Mouse (Mus musculus): Measurements from ENCODE around the gene Grin3b. TPM values are rescaled to one million over a fixed set of nuclear protein-coding genes. Genes with fewer than 3 reads are reported as not detected.
"Not testable (repeated sequence)": the region's sequence is repeated elsewhere in the genome, so short reads cannot be mapped to it uniquely, and the experiment has no call there.

Grin3b gene
- total RNA-seq, 1 experiment from 2014 or later, result not detected

- ATAC-seq (replicated peaks in 1 of 2; ENCODE audit: insufficient read depth in 1 of 2, low FRiP score in 2 of 2, low TSS enrichment in 1 of 2, low read depth in 1 of 2, poor library complexity in 2 of 2, severe bottlenecking in 2 of 2), result peak; percentile 67 to 77
These were observed 12.2 kb upstream of the Grin3b start for GRCm38 (mm10) chr10:79958140-79958816.

DNA sequence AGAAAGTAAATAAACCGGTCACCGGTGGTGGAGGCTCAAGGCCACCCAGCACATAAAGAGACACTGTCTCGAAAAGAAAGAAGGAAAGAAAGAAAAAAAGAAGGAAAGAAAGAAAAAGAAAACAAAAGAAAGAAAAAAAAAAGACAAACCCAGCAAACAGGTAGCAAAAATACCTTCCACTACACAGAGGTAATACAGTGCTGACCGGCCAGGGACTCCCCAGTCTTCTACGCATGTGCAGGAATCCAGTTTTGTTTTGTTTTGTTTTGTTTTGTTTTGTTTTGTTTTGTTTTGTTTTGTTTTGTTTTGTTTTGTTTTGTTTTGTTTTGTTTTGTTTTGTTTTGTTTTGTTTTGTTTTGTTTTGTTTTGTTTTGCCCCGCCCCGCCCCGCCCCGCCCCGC, 11.1 kb upstream of the Grin3b start:
- ATAC-seq (replicated peaks in 1 of 2; ENCODE audit: insufficient read depth in 1 of 2, low FRiP score in 2 of 2, low TSS enrichment in 1 of 2, low read depth in 1 of 2, poor library complexity in 2 of 2, severe bottlenecking in 2 of 2), result not testable (repeated sequence)

DNA sequence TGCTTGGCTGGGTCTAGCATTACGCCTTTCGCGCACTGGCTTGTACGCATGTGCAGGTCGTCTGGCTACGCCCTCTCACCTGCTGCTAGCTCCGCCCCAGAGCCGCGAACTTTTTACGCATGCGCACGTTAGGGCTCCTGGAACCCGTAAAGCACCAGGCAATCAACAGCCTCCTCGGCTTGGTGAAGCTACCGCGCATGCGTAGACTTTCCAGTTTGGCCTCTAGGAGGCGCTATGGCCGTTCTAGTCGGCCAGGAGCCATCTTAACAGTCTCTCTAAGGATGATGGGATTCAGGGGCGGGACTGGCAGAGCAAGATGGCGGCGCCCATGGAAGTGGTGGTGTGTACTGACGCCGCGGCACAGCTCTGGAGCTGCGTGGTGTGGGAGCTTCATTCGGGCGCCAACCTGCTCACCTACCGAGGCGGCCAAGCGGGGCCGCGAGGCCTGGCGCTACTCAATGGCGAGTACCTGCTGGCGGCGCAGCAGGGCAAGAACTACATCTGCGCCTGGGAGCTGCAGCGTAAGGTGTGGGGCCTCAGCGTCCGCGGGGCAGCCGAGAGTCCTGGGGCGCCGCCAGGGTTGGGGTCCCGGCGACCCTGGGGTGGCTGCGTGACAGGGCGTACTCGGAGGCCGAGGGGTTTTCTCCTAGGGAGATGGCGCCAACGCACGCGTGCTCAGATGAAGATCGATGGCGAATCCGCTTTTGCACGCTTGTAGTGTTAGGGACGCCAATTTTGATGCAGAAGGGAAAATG, 10.5 kb upstream of the Grin3b start, which contains the start of gene Wdr18:
TSS of gene Wdr18 (plus strand) at position 306 of the 755 bp plus-strand sequence.
- ATAC-seq (replicated peaks in 1 of 2; ENCODE audit: insufficient read depth in 1 of 2, low FRiP score in 2 of 2, low TSS enrichment in 1 of 2, low read depth in 1 of 2, poor library complexity in 2 of 2, severe bottlenecking in 2 of 2), result peak; percentile 91 to 95

DNA sequence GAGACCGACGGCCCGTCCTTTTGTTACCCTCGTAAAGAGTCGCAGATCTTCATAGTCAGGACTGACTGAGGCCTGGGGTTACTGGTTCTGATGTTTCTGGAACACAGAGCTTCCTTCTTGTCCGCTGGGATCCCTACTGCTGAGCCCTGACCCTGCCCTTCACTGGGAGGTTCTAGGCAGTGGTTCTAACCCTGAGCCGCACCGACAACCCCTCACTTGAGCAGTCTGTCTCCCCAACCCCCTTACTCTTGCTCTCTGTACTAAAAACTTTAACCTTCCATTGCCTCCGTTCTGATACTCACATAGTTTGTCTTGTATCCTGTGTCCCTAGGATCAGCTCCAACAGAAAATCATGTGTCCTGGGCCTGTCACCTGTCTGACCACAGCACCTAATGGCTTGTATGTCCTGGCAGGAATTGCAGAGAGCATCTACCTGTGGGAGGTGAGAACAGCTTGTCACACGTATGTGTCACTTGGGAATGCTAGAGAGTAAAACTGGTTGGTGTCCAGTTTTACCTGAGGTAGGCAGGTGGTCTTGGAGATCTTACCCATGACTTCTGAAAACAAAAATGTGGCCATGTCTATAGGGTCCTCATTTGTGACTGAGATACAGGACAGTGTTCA, 9.7 kb upstream of the Grin3b start:
- ATAC-seq (replicated peaks in 1 of 2; ENCODE audit: insufficient read depth in 1 of 2, low FRiP score in 2 of 2, low TSS enrichment in 1 of 2, low read depth in 1 of 2, poor library complexity in 2 of 2, severe bottlenecking in 2 of 2), result no peak

GRCm38 (mm10) chr10:79964727-79965126, 5.8 kb upstream of the Grin3b start:
- ATAC-seq (replicated peaks in 1 of 2; ENCODE audit: insufficient read depth in 1 of 2, low FRiP score in 2 of 2, low TSS enrichment in 1 of 2, low read depth in 1 of 2, poor library complexity in 2 of 2, severe bottlenecking in 2 of 2), result no peak

GRCm38 (mm10) chr10:79965325-79965724, 5.2 kb upstream of the Grin3b start:
- no peak for ATAC-seq (replicated peaks in 1 of 2; ENCODE audit: insufficient read depth in 1 of 2, low FRiP score in 2 of 2, low TSS enrichment in 1 of 2, low read depth in 1 of 2, poor library complexity in 2 of 2, severe bottlenecking in 2 of 2)

DNA sequence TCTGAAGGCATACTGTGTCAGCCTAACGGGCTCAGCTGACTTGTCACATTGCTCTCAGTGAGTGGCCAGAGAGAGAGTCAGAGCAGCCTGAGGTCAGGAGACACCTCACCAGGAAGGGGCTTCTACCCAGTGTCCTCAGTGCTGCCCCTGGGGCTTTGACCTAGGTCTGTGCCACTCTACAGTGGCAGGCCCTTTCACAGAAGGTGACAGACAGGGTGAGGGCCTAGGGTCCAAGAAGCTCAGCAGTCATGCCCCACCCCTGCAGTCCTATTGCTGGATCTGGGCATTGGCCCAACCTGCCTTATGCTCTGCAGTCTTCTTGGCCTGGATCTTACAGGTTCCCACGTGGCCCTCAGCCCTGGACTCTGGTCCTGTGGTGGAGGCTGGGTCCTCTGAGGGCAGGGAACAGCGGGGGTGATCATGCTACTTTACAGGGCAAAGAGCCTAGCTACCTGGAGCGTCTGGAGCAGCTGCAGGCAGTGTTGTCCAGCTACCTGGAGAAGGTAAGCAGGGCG, 3.6 kb upstream of the Grin3b start:
- no peak for ATAC-seq (replicated peaks in 1 of 2; ENCODE audit: insufficient read depth in 1 of 2, low FRiP score in 2 of 2, low TSS enrichment in 1 of 2, low read depth in 1 of 2, poor library complexity in 2 of 2, severe bottlenecking in 2 of 2)

GRCm38 (mm10) chr10:79968181-79968580, 2.3 kb upstream of the Grin3b start:
- ATAC-seq (replicated peaks in 1 of 2; ENCODE audit: insufficient read depth in 1 of 2, low FRiP score in 2 of 2, low TSS enrichment in 1 of 2, low read depth in 1 of 2, poor library complexity in 2 of 2, severe bottlenecking in 2 of 2), result no peak

DNA sequence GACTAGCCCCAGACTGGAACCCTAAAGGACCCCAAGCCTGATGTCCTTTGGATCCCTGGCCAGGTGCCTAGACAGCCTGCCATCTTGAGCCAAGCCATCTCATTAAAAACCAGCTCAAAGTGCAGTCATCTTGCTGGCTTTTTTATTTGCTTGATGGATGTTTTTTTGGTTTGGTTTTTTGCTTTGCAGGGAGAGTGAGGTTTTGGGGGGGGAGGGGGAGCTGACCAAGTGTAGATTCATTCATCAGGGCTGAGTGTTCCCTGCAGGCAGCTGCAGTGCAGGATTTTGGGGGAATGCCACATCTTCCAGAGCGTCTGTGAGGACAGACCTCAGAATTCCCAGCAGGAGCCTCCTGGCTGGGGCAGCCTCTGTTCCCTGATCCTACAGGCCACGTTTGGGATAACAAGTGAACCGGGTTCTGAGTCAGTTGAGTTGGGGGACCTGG, 1.4 kb upstream of the Grin3b start:
- no peak for ATAC-seq (replicated peaks in 1 of 2; ENCODE audit: insufficient read depth in 1 of 2, low FRiP score in 2 of 2, low TSS enrichment in 1 of 2, low read depth in 1 of 2, poor library complexity in 2 of 2, severe bottlenecking in 2 of 2)

DNA sequence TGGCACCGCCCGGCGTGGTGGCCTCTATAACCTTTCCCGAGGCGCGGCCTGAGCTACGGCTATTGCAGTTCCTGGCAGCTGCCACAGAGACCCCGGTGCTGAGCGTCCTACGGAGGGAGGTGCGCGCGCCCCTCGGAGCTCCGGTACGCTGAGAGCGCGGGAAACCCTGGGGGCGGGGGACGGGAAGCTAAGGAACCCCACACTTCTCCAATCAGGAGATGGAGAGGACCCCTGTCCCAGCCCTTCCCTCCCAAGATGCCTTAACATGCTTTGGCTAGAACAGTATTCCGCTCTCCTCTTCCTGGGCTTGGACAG, 625 bp downstream of the Grin3b start:
- ATAC-seq (replicated peaks in 1 of 2; ENCODE audit: insufficient read depth in 1 of 2, low FRiP score in 2 of 2, low TSS enrichment in 1 of 2, low read depth in 1 of 2, poor library complexity in 2 of 2, severe bottlenecking in 2 of 2), result no peak

DNA sequence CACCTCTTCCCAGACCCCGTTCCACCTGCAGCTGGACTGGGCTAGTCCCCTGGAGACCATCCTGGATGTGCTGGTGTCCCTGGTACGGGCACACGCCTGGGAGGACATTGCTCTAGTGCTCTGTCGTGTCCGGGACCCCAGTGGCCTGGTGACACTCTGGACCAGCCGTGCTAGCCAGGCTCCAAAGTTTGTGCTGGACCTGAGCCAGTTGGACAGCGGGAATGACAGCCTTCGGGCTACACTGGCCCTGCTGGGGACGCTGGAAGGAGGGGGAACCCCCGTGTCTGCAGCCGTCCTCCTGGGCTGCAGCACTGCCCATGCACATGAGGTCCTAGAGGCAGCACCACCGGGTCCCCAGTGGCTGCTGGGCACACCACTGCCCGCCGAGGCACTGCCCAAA, 2.3 kb downstream of the Grin3b start:
- no peak for ATAC-seq (replicated peaks in 1 of 2; ENCODE audit: insufficient read depth in 1 of 2, low FRiP score in 2 of 2, low TSS enrichment in 1 of 2, low read depth in 1 of 2, poor library complexity in 2 of 2, severe bottlenecking in 2 of 2)

DNA sequence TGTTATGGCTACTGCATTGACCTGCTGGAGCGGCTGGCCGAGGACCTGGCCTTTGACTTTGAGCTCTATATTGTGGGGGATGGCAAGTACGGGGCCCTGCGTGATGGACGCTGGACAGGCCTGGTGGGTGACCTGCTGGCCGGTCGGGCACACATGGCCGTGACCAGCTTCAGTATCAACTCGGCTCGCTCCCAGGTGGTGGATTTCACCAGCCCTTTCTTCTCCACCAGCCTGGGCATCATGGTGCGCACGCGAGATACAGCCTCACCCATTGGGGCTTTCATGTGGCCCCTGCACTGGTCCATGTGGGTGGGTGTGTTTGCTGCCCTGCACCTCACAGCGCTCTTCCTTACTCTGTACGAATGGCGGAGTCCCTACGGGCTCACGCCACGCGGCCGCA, 3.6 kb downstream of the Grin3b start:
- ATAC-seq (replicated peaks in 1 of 2; ENCODE audit: insufficient read depth in 1 of 2, low FRiP score in 2 of 2, low TSS enrichment in 1 of 2, low read depth in 1 of 2, poor library complexity in 2 of 2, severe bottlenecking in 2 of 2), result 0 out of 4 replicates have a peak, but pooled peaks of 1 of the 2 experiments have one; percentile 18

- ATAC-seq (replicated peaks in 1 of 2; ENCODE audit: insufficient read depth in 1 of 2, low FRiP score in 2 of 2, low TSS enrichment in 1 of 2, low read depth in 1 of 2, poor library complexity in 2 of 2, severe bottlenecking in 2 of 2), result no peak
These were observed 4.2 kb downstream of the Grin3b start for GRCm38 (mm10) chr10:79974668-79975067.

- no peak for ATAC-seq (replicated peaks in 1 of 2; ENCODE audit: insufficient read depth in 1 of 2, low FRiP score in 2 of 2, low TSS enrichment in 1 of 2, low read depth in 1 of 2, poor library complexity in 2 of 2, severe bottlenecking in 2 of 2)
These were observed 5.7 kb downstream of the Grin3b start for GRCm38 (mm10) chr10:79976071-79976721.

- ATAC-seq (replicated peaks in 1 of 2; ENCODE audit: insufficient read depth in 1 of 2, low FRiP score in 2 of 2, low TSS enrichment in 1 of 2, low read depth in 1 of 2, poor library complexity in 2 of 2, severe bottlenecking in 2 of 2), result no peak
These were observed 6.2 kb downstream of the Grin3b start for GRCm38 (mm10) chr10:79976722-79977107.

GRCm38 (mm10) chr10:79977324-79977723, 6.8 kb downstream of the Grin3b start:
- ATAC-seq (replicated peaks in 1 of 2; ENCODE audit: insufficient read depth in 1 of 2, low FRiP score in 2 of 2, low TSS enrichment in 1 of 2, low read depth in 1 of 2, poor library complexity in 2 of 2, severe bottlenecking in 2 of 2), result no peak

- no peak for ATAC-seq (replicated peaks in 1 of 2; ENCODE audit: insufficient read depth in 1 of 2, low FRiP score in 2 of 2, low TSS enrichment in 1 of 2, low read depth in 1 of 2, poor library complexity in 2 of 2, severe bottlenecking in 2 of 2)
These were observed 7.5 kb downstream of the Grin3b start for GRCm38 (mm10) chr10:79978061-79978460.

All from hematopoietic stem cell, adult 5-6 weeks (primary cell).